Mouse (Mus musculus) brain, embryonic 14.5 days (tissue): Measurements from ENCODE around the gene 1700011L22Rik.

Experiments used
- CTCF ChIP-seq: fragments of 200-500 bp; IDR thresholded peaks from 2 replicates; pipeline ENCODE4 v1.5.1; 2012; ENCODE audit warnings: inconsistent platforms, mild to moderate bottlenecking, moderate library complexity, borderline replicate concordance; ENCODE audit not compliant: insufficient read depth, insufficient read length; ENCODE audit errors: extremely low read depth
- POLR2A ChIP-seq: fragments of 200-500 bp; IDR thresholded peaks from 2 replicates; pipeline ENCODE4 v1.6.1; 2012; ENCODE audit warnings: mild to moderate bottlenecking, inconsistent platforms, borderline replicate concordance; ENCODE audit not compliant: poor library complexity, insufficient read depth, insufficient read length, severe bottlenecking; ENCODE audit errors: extremely low read depth

- TF ChIP-seq CTCF (no peak), POLR2A (no peak)
Observed at GRCm38 (mm10) chr8:79239996-79240395, 8.4 kb downstream of the 1700011L22Rik start.
